Mouse (Mus musculus): ENCODE results near the gene Lep. TPM values are rescaled to one million over a fixed set of nuclear protein-coding genes. Genes with fewer than 3 reads are reported as not detected.

Lep gene
- 0.05 TPM for polyA plus RNA-seq (2021)

- no peak for DNase-seq (ENCODE audit: low read depth, low spot score)
- in situ Hi-C loops (cut with MboI; ENCODE audit: low pct_unique_long_range_greater_than_20kb), result no loop called here
- ChIA-PET CTCF (no interaction called here), POLR2A (no interaction called here)
- TF ChIP-seq CTCF (IDR thresholded peaks at IDR 0.05), result no peak
- no peaks in the 10 kb centered on the region for H3K27me3 ChIP-seq
- no peak for ATAC-seq
Observed at GRCm38 (mm10) chr6:29059846-29060685, at the start of gene Lep. Gene Lep (plus strand): TSS chr6:29060220.

GRCm38 (mm10) chr6:29011651-29012050 lies 48.4 kb upstream of the Lep start:
- in situ Hi-C loops (cut with MboI; ENCODE audit: low pct_unique_long_range_greater_than_20kb), result loop anchor here (25.0 kb wide), 1 partner anchor 1349 kb away; no protein-coding TSS in a partner anchor
- ATAC-seq, result no peak
- no peaks in the 10 kb centered on the region for H3K27me3 ChIP-seq
- ChIA-PET CTCF (no interaction called here), POLR2A (no interaction called here)
- no peak for TF ChIP-seq CTCF (IDR thresholded peaks at IDR 0.05)
- DNase-seq (ENCODE audit: low read depth, low spot score), result no peak

GRCm38 (mm10) chr6:29013216-29013615 lies 46.8 kb upstream of the Lep start:
- no peak for ATAC-seq
- no peak for DNase-seq (ENCODE audit: low read depth, low spot score)
- no peak for TF ChIP-seq CTCF (IDR thresholded peaks at IDR 0.05)
- H3K27me3 ChIP-seq, result no peaks in the 10 kb centered on the region
- in situ Hi-C loops (cut with MboI; ENCODE audit: low pct_unique_long_range_greater_than_20kb), result loop anchor here (25.0 kb wide), 1 partner anchor 1351 kb away; no protein-coding TSS in a partner anchor
- CTCF ChIA-PET, result no interaction called here
- POLR2A ChIA-PET, result no interaction called here

GRCm38 (mm10) chr6:29016891-29017412 lies 43.1 kb upstream of the Lep start:
- ATAC-seq (no peak), DNase-seq (ENCODE audit: low read depth, low spot score) (no peak)
- no peak for TF ChIP-seq CTCF (IDR thresholded peaks at IDR 0.05)
- ChIA-PET CTCF (no interaction called here), POLR2A (no interaction called here)
- in situ Hi-C loops (cut with MboI; ENCODE audit: low pct_unique_long_range_greater_than_20kb), result loop anchor here (25.0 kb wide), 1 partner anchor 1355 kb away; no protein-coding TSS in a partner anchor
- H3K27me3 ChIP-seq, result no peaks in the 10 kb centered on the region

GRCm38 (mm10) chr6:29019756-29020720 lies 40.0 kb upstream of the Lep start:
- in situ Hi-C loops (cut with MboI; ENCODE audit: low pct_unique_long_range_greater_than_20kb), result loop anchor here (5.0 to 25.0 kb wide), 5 partner anchors 38 to 1358 kb away; partner anchors contain the start of genes Arf5, Fscn3 and Gcc1
- DNase-seq (ENCODE audit: low read depth, low spot score) (no peak), ATAC-seq (no peak)
- no peaks in the 10 kb centered on the region for H3K27me3 ChIP-seq
- ChIA-PET POLR2A (no interaction called here), CTCF (interaction anchor here (0.9 to 1.2 kb wide), 2 partner anchors 47 to 71 kb away, joined by 3 to 4 read pairs; no protein-coding TSS in a partner anchor)
- TF ChIP-seq CTCF (IDR thresholded peaks at IDR 0.05), result no peak

- DNase-seq (ENCODE audit: low read depth, low spot score) (no peak), ATAC-seq (no peak)
- no peaks in the 10 kb centered on the region for H3K27me3 ChIP-seq
- TF ChIP-seq CTCF (IDR thresholded peaks at IDR 0.05), result no peak
- in situ Hi-C loops (cut with MboI; ENCODE audit: low pct_unique_long_range_greater_than_20kb), result loop anchor here (5.0 to 25.0 kb wide), 5 partner anchors 39 to 1359 kb away; partner anchors contain the start of genes Arf5, Fscn3 and Gcc1
- CTCF ChIA-PET, result interaction anchor here (0.9 to 1.2 kb wide), 2 partner anchors 48 to 72 kb away, joined by 3 to 4 read pairs; no protein-coding TSS in a partner anchor
- POLR2A ChIA-PET, result interaction anchor here (0.6 kb wide), 1 partner anchor 405 kb away, joined by 6 read pairs; no protein-coding TSS in a partner anchor
Observed at GRCm38 (mm10) chr6:29020937-29021336, 39.1 kb upstream of the Lep start.

- DNase-seq (ENCODE audit: low read depth, low spot score), result no peak
- TF ChIP-seq CTCF (IDR thresholded peaks at IDR 0.05), result no peak
- H3K27me3 ChIP-seq, result no peaks in the 10 kb centered on the region
- ATAC-seq, result no peak
- in situ Hi-C loops (cut with MboI; ENCODE audit: low pct_unique_long_range_greater_than_20kb), result loop anchor here (5.0 to 25.0 kb wide), 5 partner anchors 39 to 1359 kb away; partner anchors contain the start of genes Arf5, Fscn3 and Gcc1
- ChIA-PET CTCF (interaction anchor here (1.2 kb wide), 1 partner anchor 72 kb away, joined by 3 read pairs; no protein-coding TSS in a partner anchor), POLR2A (no interaction called here)
Observed at GRCm38 (mm10) chr6:29021501-29021900, 38.5 kb upstream of the Lep start.

- H3K27me3 ChIP-seq, result no peaks in the 10 kb centered on the region
- ChIA-PET CTCF (no interaction called here), POLR2A (no interaction called here)
- no peak for TF ChIP-seq CTCF (IDR thresholded peaks at IDR 0.05)
- DNase-seq (ENCODE audit: low read depth, low spot score) (no peak), ATAC-seq (no peak)
- in situ Hi-C loops (cut with MboI; ENCODE audit: low pct_unique_long_range_greater_than_20kb), result loop anchor here (5.0 to 25.0 kb wide), 5 partner anchors 40 to 1360 kb away; partner anchors contain the start of genes Arf5, Fscn3 and Gcc1
Observed at GRCm38 (mm10) chr6:29022115-29022514, 37.9 kb upstream of the Lep start.

- TF ChIP-seq CTCF (IDR thresholded peaks at IDR 0.05), result no peak
- ChIA-PET CTCF (interaction anchor here (0.8 to 3.3 kb wide), 21 partner anchors 10 to 618 kb away, joined by 3 to 15 read pairs (median 3); no protein-coding TSS in a partner anchor), POLR2A (no interaction called here)
- in situ Hi-C loops (cut with MboI; ENCODE audit: low pct_unique_long_range_greater_than_20kb), result loop anchor here (5.0 to 25.0 kb wide), 5 partner anchors 41 to 1361 kb away; partner anchors contain the start of genes Arf5, Fscn3 and Gcc1
- DNase-seq (ENCODE audit: low read depth, low spot score), result no peak
- ATAC-seq, result peak; percentile 70
- H3K27me3 ChIP-seq, result no peaks in the 10 kb centered on the region
Observed at GRCm38 (mm10) chr6:29023206-29023967, 36.6 kb upstream of the Lep start.
